Mouse (Mus musculus): ENCODE results near the gene Cabp7. TPM values are rescaled to one million over a fixed set of nuclear protein-coding genes. Genes with fewer than 3 reads are reported as not detected.

Gene Cabp7
- polyA plus RNA-seq, 1 experiment from 2014 or later: 0.43 TPM

DNA sequence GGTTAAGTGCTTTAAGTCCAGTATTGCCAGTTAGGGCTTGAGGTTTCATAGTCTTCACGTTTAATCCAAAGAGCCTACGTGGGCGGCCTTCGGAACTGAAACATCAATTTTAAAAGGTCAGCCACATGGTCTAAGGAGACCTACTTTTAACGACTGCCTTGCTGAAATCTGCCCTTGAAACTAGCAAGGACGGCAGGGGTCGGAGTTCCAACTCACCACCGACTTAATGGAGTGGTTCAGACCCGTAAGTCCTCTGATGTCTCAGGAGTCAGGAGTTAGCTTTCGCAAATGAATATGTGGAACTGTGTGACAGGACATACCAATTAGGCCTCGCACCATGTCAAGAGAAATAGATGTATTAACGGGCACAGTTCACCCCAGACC is 42.9 kb downstream of the Cabp7 start:
- peak overlapping the region; percentile 7; the same call in 1 of the 2 replicates for H3K27ac ChIP-seq (replicated peaks; ENCODE audit: low read depth, low read length)
- H3K36me3 ChIP-seq (replicated peaks; ENCODE audit: control insufficient read depth, insufficient read depth, low read depth, low read length): no peaks in the 10 kb centered on the region; the same call in 1 of the 2 replicates
- ATAC-seq (replicated peaks; ENCODE audit: insufficient number of reproducible peaks, low FRiP score, low TSS enrichment, low read depth) (no peak), DNase-seq (ENCODE audit: low spot score) (no peak)
- WGBS: 5% methylated on average over 12 of the region's 12 CpGs
- H3K9me3 ChIP-seq (replicated peaks; ENCODE audit: control insufficient read depth, low read length): no peaks in the 10 kb centered on the region
- no peaks in the 10 kb centered on the region for H3K27me3 ChIP-seq (ENCODE audit: control insufficient read depth, insufficient read depth, low read length)
- no peaks in the 10 kb centered on the region for H3K4me1 ChIP-seq (ENCODE audit: control insufficient read depth, insufficient read depth, low read length)
- peak overlapping the region; percentile 70 for H3K4me2 ChIP-seq (ENCODE audit: low read depth, low read length)
- peak overlapping the region; percentile 80 for H3K9ac ChIP-seq (replicated peaks; ENCODE audit: low read length)
- peak overlapping the region; percentile 73 for H3K4me3 ChIP-seq (ENCODE audit: low read depth, low read length)

DNA sequence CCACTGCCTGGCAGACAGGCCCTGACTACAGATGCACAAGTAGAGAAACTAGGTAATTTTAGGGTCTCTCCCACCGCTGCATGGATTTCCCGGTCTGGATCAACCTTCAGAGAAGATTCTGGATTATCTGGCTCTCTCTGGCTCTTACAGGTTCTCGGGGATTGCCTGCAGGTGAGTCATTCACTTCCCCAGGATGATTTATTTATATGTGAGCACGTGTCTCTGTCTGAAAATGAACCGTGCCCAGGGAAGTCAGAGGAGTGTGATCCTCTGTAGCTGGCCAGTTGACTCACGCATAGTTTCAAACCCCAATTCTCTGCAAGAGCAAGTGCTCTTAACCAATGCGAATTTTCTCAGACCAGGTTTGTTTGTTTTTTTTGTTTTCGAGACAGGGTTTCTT is 45.9 kb downstream of the Cabp7 start:
- no peak for DNase-seq (ENCODE audit: low spot score)
- Histone ChIP-seq H3K4me1 (ENCODE audit: control insufficient read depth, insufficient read depth, low read length) (no peaks in the 10 kb centered on the region), H3K9me3 (replicated peaks; ENCODE audit: control insufficient read depth, low read length) (no peaks in the 10 kb centered on the region), H3K9ac (replicated peaks; ENCODE audit: low read length) (no peak overlapping the region), H3K36me3 (replicated peaks; ENCODE audit: control insufficient read depth, insufficient read depth, low read depth, low read length) (no peaks in the 10 kb centered on the region; the same call in 1 of the 2 replicates), H3K27me3 (ENCODE audit: control insufficient read depth, insufficient read depth, low read length) (no peaks in the 10 kb centered on the region), H3K27ac (replicated peaks; ENCODE audit: low read depth, low read length) (no peak overlapping the region), H3K4me2 (ENCODE audit: low read depth, low read length) (no peak overlapping the region), H3K4me3 (ENCODE audit: low read depth, low read length) (no peak overlapping the region)
- WGBS: 83% methylated on average over 8 of the region's 8 CpGs
- ATAC-seq (replicated peaks; ENCODE audit: insufficient number of reproducible peaks, low FRiP score, low TSS enrichment, low read depth): no peak

GRCm38 (mm10) chr11:4697043-4697983 is 49.3 kb downstream of the Cabp7 start:
- 62% methylated on average over 7 of the region's 7 CpGs for WGBS
- DNase-seq (ENCODE audit: low spot score): no peak
- H3K9ac ChIP-seq (replicated peaks; ENCODE audit: low read length): no peak overlapping the region
- H3K27ac ChIP-seq (replicated peaks; ENCODE audit: low read depth, low read length): no peak overlapping the region
- no peak overlapping the region for H3K4me2 ChIP-seq (ENCODE audit: low read depth, low read length)
- H3K9me3 ChIP-seq (replicated peaks; ENCODE audit: control insufficient read depth, low read length): no peaks in the 10 kb centered on the region
- no peaks in the 10 kb centered on the region for H3K27me3 ChIP-seq (ENCODE audit: control insufficient read depth, insufficient read depth, low read length)
- no peak overlapping the region for H3K4me3 ChIP-seq (ENCODE audit: low read depth, low read length)
- no peaks in the 10 kb centered on the region for H3K4me1 ChIP-seq (ENCODE audit: control insufficient read depth, insufficient read depth, low read length)
- no peaks in the 10 kb centered on the region; the same call in 1 of the 2 replicates for H3K36me3 ChIP-seq (replicated peaks; ENCODE audit: control insufficient read depth, insufficient read depth, low read depth, low read length)
- ATAC-seq (replicated peaks; ENCODE audit: insufficient number of reproducible peaks, low FRiP score, low TSS enrichment, low read depth): no peak

DNA sequence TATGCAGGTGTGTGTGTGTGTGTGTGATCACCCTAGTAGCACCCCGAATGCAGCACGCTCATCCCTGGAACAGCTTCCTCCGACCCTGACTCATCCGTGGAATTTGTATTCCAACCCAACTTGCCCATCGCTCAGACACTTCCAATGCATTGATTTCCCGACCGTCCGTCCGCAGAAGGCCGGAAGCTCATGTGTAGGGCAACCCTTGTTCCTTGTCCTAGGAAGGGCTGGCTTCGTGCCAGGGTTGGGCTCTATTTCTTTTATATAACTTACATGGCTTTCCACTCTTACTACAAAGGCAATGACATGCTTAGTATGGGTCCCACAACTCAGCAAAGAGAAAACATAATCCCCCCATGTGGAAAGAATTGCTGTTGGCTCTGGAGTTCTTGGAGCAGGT is 54.4 kb downstream of the Cabp7 start:
- no peak for ATAC-seq (replicated peaks; ENCODE audit: insufficient number of reproducible peaks, low FRiP score, low TSS enrichment, low read depth)

GRCm38 (mm10) chr11:4691213-4691612 is 55.4 kb downstream of the Cabp7 start:
- no peak overlapping the region for H3K9ac ChIP-seq (replicated peaks; ENCODE audit: low read length)
- no peak for DNase-seq (ENCODE audit: low spot score)
- no peak overlapping the region for H3K27ac ChIP-seq (replicated peaks; ENCODE audit: low read depth, low read length)
- no peaks in the 10 kb centered on the region for H3K4me1 ChIP-seq (ENCODE audit: control insufficient read depth, insufficient read depth, low read length)
- no peak overlapping the region for H3K4me2 ChIP-seq (ENCODE audit: low read depth, low read length)
- H3K27me3 ChIP-seq (ENCODE audit: control insufficient read depth, insufficient read depth, low read length): no peaks in the 10 kb centered on the region
- no peak overlapping the region for H3K4me3 ChIP-seq (ENCODE audit: low read depth, low read length)
- WGBS: 64% methylated on average over 10 of the region's 10 CpGs
- no peaks in the 10 kb centered on the region for H3K36me3 ChIP-seq (replicated peaks; ENCODE audit: control insufficient read depth, insufficient read depth, low read depth, low read length)
- ATAC-seq (replicated peaks; ENCODE audit: insufficient number of reproducible peaks, low FRiP score, low TSS enrichment, low read depth): no peak
- H3K9me3 ChIP-seq (replicated peaks; ENCODE audit: control insufficient read depth, low read length): no peaks in the 10 kb centered on the region

More for the DNA sequence above, 54.4 kb downstream of the Cabp7 start:
- Histone ChIP-seq H3K4me3 (ENCODE audit: low read depth, low read length) (no peak overlapping the region), H3K27ac (replicated peaks; ENCODE audit: low read depth, low read length) (no peak overlapping the region), H3K36me3 (replicated peaks; ENCODE audit: control insufficient read depth, insufficient read depth, low read depth, low read length) (no peaks in the 10 kb centered on the region), H3K9me3 (replicated peaks; ENCODE audit: control insufficient read depth, low read length) (no peaks in the 10 kb centered on the region), H3K4me2 (ENCODE audit: low read depth, low read length) (no peak overlapping the region), H3K4me1 (ENCODE audit: control insufficient read depth, insufficient read depth, low read length) (no peaks in the 10 kb centered on the region), H3K9ac (replicated peaks; ENCODE audit: low read length) (no peak overlapping the region), H3K27me3 (ENCODE audit: control insufficient read depth, insufficient read depth, low read length) (no peaks in the 10 kb centered on the region)
- 93% methylated on average over 11 of the region's 11 CpGs for WGBS
- no peak for DNase-seq (ENCODE audit: low spot score)

- H3K9me3 ChIP-seq (replicated peaks; ENCODE audit: control insufficient read depth, low read length): no peaks in the 10 kb centered on the region
- no peak overlapping the region for H3K4me3 ChIP-seq (ENCODE audit: low read depth, low read length)
- ATAC-seq (replicated peaks; ENCODE audit: insufficient number of reproducible peaks, low FRiP score, low TSS enrichment, low read depth) (no peak), DNase-seq (ENCODE audit: low spot score) (no peak)
- H3K27me3 ChIP-seq (ENCODE audit: control insufficient read depth, insufficient read depth, low read length): no peaks in the 10 kb centered on the region
- 84% methylated on average over 7 of the region's 7 CpGs for WGBS
- H3K4me1 ChIP-seq (ENCODE audit: control insufficient read depth, insufficient read depth, low read length): no peaks in the 10 kb centered on the region
- H3K9ac ChIP-seq (replicated peaks; ENCODE audit: low read length): no peak overlapping the region
- no peaks in the 10 kb centered on the region for H3K36me3 ChIP-seq (replicated peaks; ENCODE audit: control insufficient read depth, insufficient read depth, low read depth, low read length)
- H3K27ac ChIP-seq (replicated peaks; ENCODE audit: low read depth, low read length): no peak overlapping the region
- no peak overlapping the region for H3K4me2 ChIP-seq (ENCODE audit: low read depth, low read length)
These were observed 56.2 kb downstream of the Cabp7 start for GRCm38 (mm10) chr11:4690353-4690752.

DNA sequence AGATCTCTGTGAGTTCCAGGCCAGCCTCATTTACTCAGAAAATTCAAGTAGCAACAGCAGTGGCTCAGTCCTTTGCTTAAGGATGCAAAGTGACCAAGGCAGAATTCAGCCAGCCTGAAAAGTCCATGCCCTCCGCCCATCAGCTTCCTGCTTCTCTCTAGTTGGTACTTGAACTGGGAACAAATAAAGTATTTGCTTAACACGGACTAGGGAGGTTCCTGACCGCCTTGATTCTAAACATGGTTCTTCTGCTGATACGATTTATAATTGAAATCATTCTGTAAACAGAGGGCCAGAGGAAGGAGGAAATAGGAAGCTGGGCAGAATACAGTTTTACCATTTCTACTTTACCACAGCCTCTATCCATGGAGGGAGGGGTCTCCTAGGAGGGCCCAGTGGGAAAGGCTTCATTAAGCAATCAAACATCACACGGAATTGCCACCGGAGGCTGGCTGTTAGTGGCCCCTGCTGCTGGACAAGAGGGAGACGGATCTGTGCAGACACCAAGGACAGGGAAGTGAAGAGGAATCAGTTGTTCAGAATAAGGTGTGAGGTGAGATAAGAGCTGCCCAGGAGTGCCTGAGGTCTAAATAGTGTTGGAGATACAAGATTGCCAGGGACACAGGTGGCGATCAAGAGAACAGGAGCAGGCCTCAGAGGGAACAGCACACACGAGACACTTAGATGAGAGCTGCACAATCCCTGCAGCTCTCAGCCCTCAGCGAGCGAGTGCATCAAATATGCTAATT is 57.8 kb downstream of the Cabp7 start:
- H3K27me3 ChIP-seq (ENCODE audit: control insufficient read depth, insufficient read depth, low read length): no peaks in the 10 kb centered on the region
- no peak overlapping the region for H3K9ac ChIP-seq (replicated peaks; ENCODE audit: low read length)
- H3K4me2 ChIP-seq (ENCODE audit: low read depth, low read length): no peak overlapping the region
- H3K36me3 ChIP-seq (replicated peaks; ENCODE audit: control insufficient read depth, insufficient read depth, low read depth, low read length): no peaks in the 10 kb centered on the region
- ATAC-seq (replicated peaks; ENCODE audit: insufficient number of reproducible peaks, low FRiP score, low TSS enrichment, low read depth): no peak
- no peaks in the 10 kb centered on the region for H3K4me1 ChIP-seq (ENCODE audit: control insufficient read depth, insufficient read depth, low read length)
- no peak for DNase-seq (ENCODE audit: low spot score)
- H3K27ac ChIP-seq (replicated peaks; ENCODE audit: low read depth, low read length): no peak overlapping the region
- WGBS: 74% methylated on average over 11 of the region's 11 CpGs
- H3K4me3 ChIP-seq (ENCODE audit: low read depth, low read length): no peak overlapping the region
- H3K9me3 ChIP-seq (replicated peaks; ENCODE audit: control insufficient read depth, low read length): no peaks in the 10 kb centered on the region

- ATAC-seq (replicated peaks; ENCODE audit: insufficient number of reproducible peaks, low FRiP score, low TSS enrichment, low read depth): no peak
- H3K9me3 ChIP-seq (replicated peaks; ENCODE audit: control insufficient read depth, low read length): no peaks in the 10 kb centered on the region
- H3K9ac ChIP-seq (replicated peaks; ENCODE audit: low read length): no peak overlapping the region
- H3K27me3 ChIP-seq (ENCODE audit: control insufficient read depth, insufficient read depth, low read length): no peaks in the 10 kb centered on the region
- H3K4me3 ChIP-seq (ENCODE audit: low read depth, low read length): no peak overlapping the region
- H3K4me1 ChIP-seq (ENCODE audit: control insufficient read depth, insufficient read depth, low read length): no peaks in the 10 kb centered on the region
- DNase-seq (ENCODE audit: low spot score): no peak
- H3K4me2 ChIP-seq (ENCODE audit: low read depth, low read length): no peak overlapping the region
- H3K36me3 ChIP-seq (replicated peaks; ENCODE audit: control insufficient read depth, insufficient read depth, low read depth, low read length): no peaks in the 10 kb centered on the region; the same call in 1 of the 2 replicates
- H3K27ac ChIP-seq (replicated peaks; ENCODE audit: low read depth, low read length): no peak overlapping the region
- 64% methylated on average over 3 of the region's 3 CpGs for WGBS
These were observed 58.7 kb downstream of the Cabp7 start for GRCm38 (mm10) chr11:4687874-4688273.
